Mouse (Mus musculus) layer of hippocampus, postnatal 25 days (tissue): ENCODE results near the gene Gm7271. TPM values are rescaled to one million over a fixed set of nuclear protein-coding genes. Genes with fewer than 3 reads are reported as not detected.

ENCODE experiments used
- total RNA-seq, 2 experiments: library from RNA; stranded (reverse); gene quantifications; 2 replicates each; pipeline ENCODE4 v1.2.3; 2021

The Gm7271 gene
- total RNA-seq, 2 experiments from 2014 or later = not detected

Other genes starting within 250 kb of the Gm7271 start
- 10 to 100 TPM; 45.2 to 50.3 TPM for gene Clock, start 179.2 kb upstream of the Gm7271 start, total RNA-seq
- not detected for gene Pdcl2, start 152.9 kb upstream of the Gm7271 start, total RNA-seq
- not detected for gene Nmu, start 120.3 kb upstream of the Gm7271 start, total RNA-seq
- 10 to 100 TPM; 48.4 to 60.1 TPM for gene Exoc1, start 45.3 kb downstream of the Gm7271 start, total RNA-seq
- 1 to 10 TPM; 5.3 to 7.6 TPM for gene Cep135, start 104.7 kb downstream of the Gm7271 start, total RNA-seq
- 10 to 100 TPM; 86.4 to 94.5 TPM for gene C530008M17Rik, start 172.5 kb downstream of the Gm7271 start, total RNA-seq